Mouse (Mus musculus) cerebellum, postnatal 10 days (tissue): ENCODE measurements around the gene Calcr.
A peak's percentile ranks its signal among the peaks of the same experiment; 100 is the strongest.
"Not testable (repeated sequence)": the region's sequence is repeated elsewhere in the genome, so short reads cannot be mapped to it uniquely, and the experiment has no call there.

ENCODE experiments used
- DNase-seq, 2 experiments: peaks; one replicate each; pipeline ENCODE4 v3.0.0; 2021; ENCODE audit warnings: mixed read lengths in 2 of 2

Gene Calcr

DNA sequence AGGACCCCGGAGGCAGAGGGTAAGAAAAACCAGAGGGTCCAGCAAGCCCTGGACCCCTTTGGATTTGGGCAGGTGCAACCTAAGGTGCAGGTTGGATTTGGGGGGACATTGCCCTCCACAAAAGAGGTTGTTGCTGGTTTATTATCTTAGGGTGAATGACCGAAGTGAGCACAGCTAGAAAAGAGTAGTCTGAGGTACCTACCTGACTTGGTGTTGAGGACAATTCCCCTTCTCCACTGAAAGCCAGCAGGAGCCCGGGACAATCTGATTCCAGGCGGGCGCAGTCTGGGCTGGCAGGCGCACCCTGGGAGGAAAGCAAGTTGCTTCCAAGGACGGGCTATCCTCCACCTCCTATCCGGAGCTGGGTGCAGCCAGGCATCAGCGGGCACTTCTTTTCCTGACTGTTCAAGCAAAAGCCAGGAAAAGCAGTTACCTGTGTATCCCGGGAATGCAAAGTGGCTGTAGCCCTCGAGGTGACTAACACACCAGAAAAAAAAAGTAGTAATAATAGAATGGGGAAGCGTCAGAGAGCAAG, at the start of gene Calcr:
Gene Calcr, minus strand, starts transcription at position 485 of the 535 bp plus-strand sequence.
- no peak for DNase-seq

DNA sequence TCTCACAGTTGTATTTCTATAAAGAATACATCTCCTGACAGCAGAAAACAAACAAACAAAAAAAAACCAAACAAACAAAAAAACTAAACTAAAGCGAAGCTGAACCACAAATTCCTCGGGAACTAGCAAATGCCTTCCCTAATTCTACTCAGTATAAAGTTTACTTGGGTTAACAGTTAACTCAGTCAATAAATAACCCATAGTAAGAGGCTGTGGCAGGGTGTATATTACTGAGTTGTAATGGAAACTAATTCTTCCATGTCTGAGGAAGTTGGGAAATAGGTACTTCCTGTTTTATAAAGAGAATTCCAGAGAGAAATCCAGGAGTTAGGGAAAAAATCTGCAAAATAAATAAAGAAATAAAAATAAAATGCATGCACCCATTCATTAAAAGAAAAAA, 3.0 kb upstream of the Calcr start:
- no peak for DNase-seq

DNA sequence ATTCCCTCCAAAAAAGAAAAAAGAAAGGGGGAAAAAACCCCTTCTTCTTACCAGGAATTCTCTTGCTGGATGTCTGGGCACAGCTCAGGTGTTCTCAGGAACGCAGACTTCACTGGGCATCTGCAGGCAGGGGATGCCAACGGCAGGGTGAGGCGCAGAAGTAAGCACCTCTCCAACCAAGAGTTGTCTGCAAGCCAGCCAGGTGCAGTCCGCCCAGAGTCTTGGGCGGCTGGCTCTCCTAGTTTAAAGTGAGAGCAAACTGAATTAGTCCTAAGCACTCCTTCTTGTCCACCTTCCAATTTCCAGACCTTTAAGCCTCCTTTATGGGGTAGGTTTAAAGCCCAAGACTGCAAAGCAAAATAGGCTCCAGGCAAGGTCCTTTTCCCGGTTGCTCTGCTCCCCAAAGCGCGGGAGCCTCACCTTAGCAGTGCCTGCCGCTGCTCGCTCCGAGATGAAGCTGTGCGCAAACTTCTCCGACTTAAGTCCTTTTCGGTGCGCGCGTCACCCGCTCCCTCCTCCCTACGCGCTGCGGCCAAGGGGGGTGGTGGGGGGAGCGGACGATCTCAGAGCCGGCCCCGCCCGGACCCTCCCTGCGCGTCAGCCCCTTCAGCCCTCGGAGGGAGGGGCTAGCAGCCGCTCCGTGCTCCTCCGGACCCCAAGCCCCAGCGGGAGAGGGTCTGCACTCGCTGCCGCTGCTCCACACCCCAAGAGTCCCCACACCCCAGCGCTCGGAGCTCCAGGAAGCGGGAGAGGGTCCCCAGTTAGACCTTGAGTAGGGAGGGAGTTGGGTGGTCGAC, 1.1 kb downstream of the Calcr start:
- DNase-seq, result peak; percentile 5

DNA sequence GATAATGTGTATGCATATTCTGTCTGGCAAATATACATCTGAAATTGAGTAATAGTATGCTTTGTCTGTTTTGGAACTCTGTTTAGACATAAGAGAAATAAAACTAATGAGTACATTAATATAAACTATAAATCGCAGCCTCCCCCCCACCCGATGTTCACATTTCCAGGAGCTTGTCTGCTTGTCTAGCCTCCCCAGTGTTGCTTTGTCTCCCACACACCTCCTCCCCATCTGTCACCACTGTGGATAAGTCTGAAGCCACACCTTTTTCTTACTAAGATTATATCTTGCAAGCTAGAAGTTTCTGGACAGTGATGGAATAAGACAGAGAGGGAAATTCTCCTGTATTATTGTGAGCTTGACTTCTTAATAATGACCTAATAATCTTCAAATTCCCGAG, 12.9 kb downstream of the Calcr start:
- DNase-seq, result no peak

DNA sequence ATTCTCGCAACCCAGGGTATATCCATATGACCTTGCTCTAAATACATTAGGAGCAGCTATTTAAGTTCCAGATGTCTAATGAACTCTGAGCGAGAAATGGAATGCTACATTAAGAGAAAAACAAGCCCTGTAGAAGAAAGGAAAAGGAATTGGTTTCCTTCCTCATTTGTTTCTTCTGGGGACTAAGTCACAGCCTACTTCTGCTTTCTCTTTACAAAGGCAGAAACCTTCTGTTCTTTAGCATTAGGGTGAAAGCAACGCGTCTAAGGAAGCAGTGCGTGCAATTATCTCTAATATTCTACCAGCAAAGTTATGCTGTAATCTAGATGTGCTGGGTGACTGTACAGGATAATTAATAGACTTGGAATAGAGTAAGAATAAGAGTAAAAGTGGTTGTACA, 14.9 kb downstream of the Calcr start:
- no peak for DNase-seq

DNA sequence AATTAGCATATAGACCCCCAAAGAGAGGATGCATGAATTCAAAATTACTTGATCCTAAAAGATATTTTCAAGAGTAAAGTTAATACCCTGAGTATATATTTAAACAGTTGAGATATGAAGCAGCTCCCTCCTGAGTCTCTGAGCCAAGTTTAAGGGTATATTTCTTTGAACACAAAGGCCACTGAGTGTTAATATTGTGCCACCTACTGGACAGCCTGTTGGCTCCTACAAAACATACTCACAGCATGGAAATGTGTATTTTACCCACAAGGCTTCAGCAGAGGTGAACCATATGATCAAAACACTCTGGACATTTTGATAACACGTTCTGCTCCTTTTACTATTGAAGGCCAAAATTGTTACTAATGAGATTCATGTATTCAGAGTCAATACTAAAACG, 19.0 kb downstream of the Calcr start:
- DNase-seq, result peak; percentile 3 to 4

DNA sequence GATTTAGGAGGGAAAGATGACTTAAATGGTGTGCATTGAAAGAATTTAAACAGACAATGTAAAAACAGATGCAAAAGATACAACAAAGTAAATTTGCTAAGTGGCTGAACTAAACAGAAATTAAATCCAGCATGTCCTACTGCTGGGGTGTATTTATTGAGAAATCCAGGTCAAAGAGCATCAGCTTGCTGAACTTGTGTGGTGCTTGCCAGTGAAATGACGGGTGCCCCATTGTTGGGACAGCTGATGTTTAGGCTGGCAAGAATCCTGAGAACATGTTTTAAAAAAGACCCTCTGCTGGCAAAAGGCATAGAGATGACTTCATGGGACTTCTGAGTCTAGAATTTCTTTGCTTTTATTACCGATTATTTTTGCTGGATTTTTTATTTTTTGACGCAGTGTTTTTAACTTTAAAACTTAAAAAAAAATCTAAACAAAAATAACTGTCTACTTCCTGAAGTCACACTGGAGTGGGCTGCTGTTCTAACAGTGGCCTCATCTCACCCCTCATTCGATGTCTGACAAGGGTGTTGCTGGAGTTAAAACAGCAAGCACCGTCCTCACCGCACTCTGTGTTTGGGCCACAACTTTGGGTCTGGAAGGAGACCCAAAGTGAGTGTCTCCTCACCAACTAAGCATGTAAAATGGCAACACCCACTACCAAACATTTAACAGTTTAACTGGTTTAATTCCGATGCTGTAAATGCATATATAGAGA, 22.4 kb downstream of the Calcr start:
- peak; percentile 4 to 7 for DNase-seq

DNA sequence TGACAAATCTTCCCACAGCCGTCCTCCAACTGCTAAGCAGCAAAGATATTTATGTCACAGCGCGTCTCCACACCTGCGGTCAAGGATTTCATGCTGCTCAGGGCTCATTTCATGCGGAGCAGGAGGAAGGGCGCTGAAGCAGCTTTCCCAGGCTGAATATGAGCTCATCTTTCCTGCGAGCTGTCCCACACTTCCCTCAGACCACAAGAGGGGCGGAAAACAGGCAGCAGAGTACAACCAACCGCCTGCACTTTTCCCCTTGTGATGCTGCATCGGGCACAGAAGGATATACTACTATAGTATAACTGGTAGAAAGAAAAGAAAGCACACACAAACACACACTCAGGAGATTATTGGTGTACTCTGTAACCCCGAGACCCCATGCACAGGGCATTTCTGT, 23.2 kb downstream of the Calcr start:
- DNase-seq, result peak in 1 of 2 experiments; percentile 3

DNA sequence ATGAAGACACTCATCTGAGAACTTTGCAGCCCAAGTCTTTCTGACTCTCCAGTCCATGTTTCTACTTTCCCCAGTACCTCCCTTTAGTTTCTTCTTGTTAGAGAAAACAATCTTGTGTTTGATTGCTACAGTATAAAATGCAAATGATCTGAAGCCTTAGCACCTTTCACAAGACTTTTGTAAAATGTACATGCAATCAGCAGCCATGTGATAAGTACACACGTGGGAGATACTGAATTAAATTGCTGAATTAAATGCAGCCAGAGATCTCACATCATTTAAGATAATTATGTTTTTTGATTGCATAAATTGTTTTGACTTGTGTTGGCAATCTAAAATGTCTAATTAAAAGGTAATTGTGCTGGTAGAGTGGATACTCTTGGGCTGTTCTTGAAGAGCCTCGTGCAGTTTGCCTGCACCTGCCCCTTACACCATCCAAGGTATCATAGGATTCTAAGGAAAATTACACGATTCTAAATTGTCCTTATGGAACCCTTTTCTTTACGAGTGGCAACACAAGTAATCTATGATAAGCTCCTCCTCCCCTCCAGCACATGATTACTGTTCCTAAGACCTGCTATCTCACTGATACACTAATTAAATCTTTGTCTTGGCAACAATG, 34.2 kb downstream of the Calcr start:
- no peak for DNase-seq

DNA sequence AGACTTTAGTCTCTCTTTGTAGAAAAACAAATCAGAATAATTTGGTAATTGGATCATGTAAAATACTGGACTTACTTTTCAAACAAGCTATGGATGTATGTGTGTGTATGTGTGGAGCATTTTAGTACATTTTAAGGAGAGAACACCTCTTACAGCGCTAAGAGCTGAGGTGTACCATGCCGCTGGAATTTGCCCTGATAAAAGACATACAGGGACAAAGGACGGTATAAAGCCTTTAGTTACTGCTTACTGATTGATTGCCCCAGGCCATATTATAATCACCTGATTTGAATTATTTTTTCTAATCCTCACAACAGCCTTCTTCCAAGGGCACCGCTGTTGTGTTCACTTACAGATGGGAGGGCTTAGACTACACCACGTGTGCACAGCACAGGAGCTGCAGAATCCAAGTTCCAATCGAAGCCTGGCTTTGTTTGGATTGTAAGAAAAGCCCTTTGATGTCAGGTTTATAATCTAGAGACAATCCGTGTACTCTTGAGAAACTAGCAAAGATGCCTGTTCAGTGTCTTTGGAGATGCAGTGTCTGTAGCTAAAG, 76.3 kb downstream of the Calcr start:
- no peak for DNase-seq

DNA sequence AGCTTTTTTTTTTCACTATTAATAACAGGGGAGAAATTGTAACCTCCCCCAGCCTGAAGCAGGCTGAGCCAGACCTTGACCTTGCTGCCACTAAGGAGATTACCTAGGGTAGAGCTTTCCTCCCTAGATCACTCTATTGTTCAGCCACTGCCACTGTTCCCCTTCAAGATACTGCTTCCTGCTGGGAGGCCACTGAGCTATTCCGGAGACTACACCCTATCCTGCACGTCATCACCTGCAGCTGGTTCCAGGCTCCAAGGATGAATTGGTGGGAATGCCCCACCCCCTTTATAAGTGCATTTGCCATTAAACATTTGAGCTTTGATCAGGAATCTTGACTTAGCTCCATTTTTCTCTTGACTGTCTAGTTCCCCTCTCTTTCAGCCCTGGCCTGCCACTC, 86.2 kb downstream of the Calcr start:
- DNase-seq, result not testable (repeated sequence)

DNA sequence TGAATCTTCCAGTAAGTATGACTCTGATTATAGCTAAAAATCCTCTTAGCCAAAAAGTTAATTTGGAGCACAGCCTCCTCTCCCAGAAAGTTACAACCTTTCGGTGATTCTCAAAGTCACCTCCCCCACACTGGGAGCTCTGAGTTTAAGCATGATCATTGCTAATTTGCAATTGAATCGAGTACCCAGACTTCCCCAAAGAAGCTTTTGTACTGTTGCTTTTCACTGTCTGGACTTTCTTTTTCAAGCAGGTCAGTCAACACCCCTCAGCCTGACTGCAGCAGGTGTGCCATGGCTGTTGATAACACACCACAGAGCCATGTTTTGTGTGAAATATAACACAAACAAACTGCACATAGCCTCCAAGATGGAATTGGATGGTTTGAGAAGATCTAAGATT, 86.7 kb downstream of the Calcr start:
- DNase-seq, result no peak

DNA sequence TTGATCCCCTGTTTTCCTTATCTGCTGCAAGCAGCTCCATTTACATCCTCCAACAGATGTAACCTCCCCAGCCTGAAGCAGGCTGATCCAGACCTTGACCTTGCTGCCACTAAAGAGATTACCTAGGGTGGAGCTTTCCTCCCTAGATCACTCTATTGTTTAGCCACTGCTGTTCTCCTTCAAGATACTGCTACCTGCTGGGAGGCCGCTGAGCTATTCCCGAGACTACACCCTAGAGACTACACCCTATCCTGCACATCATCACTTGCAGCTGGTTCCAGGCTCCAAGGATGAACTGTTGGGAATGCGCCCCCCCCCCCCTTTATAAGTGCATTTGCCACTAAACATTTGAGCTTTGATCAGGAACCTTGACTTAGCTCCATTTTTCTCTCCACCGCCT, 92.6 kb downstream of the Calcr start:
- not testable (repeated sequence) for DNase-seq

DNA sequence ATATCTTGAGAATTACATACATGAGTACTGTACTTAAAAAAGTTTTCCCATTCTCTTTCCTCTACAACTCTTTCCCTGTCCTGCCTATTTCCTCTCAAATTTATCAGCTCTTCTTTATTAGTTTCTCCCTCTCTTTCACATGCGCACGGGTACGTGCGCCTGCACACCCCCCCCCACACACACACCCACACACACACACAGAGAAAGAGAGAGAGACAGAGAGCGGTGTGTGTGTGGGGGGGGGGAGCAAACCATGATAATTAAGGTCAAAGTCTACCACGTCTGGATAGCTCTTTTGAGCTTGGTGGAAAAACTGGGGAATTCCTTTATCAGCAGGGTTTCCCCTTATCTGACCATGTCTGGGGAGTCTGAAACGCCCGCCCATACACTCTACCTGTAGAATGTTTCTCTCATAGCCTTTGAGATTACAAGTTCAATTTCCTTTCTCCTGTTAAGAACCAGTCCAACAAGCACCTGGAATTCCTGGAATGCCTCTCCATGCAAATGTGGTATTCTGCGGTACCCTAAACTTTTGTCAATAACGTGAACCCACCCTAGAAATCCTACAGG, 100.3 kb downstream of the Calcr start:
- no peak for DNase-seq

DNA sequence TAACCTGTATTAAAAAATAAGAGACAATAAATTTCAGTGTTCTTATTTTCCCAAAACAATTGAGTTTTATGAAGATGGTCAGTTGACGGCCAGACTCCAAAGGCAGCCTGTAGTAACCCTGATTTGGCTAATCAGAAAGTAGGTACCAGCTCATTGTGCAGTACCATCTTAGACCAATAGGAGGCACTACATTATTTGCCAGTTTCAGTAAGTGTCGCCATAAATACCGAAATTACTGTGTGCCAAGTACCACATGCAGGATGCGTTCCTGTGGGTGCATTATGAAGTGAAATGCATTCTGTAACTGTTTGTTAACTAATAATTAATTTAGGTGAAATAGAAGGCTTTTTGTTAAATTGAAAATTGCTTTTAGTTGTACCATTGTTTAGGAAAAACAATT, 106.1 kb downstream of the Calcr start:
- no peak for DNase-seq
